Mouse (Mus musculus): ENCODE data around the gene Mrfap1.

Gene Mrfap1

GRCm38 (mm10) chr5:36786052-36786451 is 10.5 kb downstream of the Mrfap1 start:
- no peak for DNase-seq (ENCODE audit: low read depth, low spot score)

GRCm38 (mm10) chr5:36779512-36779911 is 17.1 kb downstream of the Mrfap1 start:
- no peak for DNase-seq (ENCODE audit: low read depth, low spot score)

GRCm38 (mm10) chr5:36778901-36779300 is 17.7 kb downstream of the Mrfap1 start:
- peak; percentile 74 for DNase-seq (ENCODE audit: low read depth, low spot score)

- peak; percentile 76 for DNase-seq (ENCODE audit: low read depth, low spot score)
Observed at GRCm38 (mm10) chr5:36777186-36777585, 19.4 kb downstream of the Mrfap1 start.

DNA sequence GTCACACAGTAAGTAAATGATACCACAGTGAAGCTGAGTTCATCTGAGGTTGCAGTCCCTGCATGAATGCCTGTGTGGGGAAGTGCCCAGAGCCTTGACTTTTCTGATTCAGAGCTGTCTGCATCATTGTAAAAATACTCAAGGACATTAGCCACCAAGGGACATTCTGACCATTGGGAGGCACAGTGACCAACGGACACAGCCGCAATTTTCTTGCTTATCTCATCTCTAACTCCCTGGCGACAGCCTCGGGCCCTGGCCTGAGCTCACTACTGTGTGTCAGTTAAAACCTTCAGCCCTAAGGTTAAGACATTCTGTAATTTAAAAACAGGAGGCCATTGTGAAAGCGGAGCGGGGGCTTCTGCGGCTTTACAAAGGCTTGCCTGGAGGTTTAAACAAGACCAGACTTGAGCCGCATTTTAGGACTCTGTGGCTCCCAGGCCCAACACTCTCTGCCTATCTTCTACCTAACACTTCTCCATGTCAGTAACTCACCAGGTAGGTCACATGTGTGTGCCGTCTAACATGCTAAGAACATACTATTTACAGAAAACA is 20.5 kb downstream of the Mrfap1 start:
- DNase-seq (ENCODE audit: low read depth, low spot score) = no peak

DNA sequence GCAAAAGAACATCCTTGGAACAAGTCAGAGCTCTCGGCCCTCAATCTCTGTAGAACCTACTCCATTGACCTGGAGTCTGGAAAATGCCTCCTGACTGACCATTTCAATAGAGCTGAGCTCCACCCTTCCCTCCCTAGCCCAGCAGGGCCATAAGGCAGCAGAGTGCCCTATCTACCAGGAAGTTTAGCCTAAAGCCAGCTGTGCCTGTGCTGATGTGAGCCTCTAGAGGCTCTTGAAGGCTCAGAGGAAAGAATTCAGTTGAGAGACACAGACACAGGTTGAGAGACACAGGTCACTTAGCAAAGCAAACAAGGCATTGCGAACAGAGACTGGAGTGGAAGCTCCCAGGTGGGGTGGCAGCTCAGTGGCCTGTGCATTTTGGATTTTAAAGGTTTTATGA is 21.3 kb downstream of the Mrfap1 start:
- no peak for DNase-seq (ENCODE audit: low read depth, low spot score)

GRCm38 (mm10) chr5:36772586-36772985 is 24.0 kb downstream of the Mrfap1 start:
- peak; percentile 26 for DNase-seq (ENCODE audit: low read depth, low spot score)

GRCm38 (mm10) chr5:36769603-36770002 is 27.0 kb downstream of the Mrfap1 start:
- DNase-seq (ENCODE audit: low read depth, low spot score) = no peak

GRCm38 (mm10) chr5:36766958-36767703 is 29.4 kb downstream of the Mrfap1 start:
- no peak for DNase-seq (ENCODE audit: low read depth, low spot score)

- no peak for DNase-seq (ENCODE audit: low read depth, low spot score)
Observed at GRCm38 (mm10) chr5:36759848-36760247, 36.7 kb downstream of the Mrfap1 start.

GRCm38 (mm10) chr5:36757033-36757432 is 39.5 kb downstream of the Mrfap1 start:
- peak; percentile 84 for DNase-seq (ENCODE audit: low read depth, low spot score)

DNA sequence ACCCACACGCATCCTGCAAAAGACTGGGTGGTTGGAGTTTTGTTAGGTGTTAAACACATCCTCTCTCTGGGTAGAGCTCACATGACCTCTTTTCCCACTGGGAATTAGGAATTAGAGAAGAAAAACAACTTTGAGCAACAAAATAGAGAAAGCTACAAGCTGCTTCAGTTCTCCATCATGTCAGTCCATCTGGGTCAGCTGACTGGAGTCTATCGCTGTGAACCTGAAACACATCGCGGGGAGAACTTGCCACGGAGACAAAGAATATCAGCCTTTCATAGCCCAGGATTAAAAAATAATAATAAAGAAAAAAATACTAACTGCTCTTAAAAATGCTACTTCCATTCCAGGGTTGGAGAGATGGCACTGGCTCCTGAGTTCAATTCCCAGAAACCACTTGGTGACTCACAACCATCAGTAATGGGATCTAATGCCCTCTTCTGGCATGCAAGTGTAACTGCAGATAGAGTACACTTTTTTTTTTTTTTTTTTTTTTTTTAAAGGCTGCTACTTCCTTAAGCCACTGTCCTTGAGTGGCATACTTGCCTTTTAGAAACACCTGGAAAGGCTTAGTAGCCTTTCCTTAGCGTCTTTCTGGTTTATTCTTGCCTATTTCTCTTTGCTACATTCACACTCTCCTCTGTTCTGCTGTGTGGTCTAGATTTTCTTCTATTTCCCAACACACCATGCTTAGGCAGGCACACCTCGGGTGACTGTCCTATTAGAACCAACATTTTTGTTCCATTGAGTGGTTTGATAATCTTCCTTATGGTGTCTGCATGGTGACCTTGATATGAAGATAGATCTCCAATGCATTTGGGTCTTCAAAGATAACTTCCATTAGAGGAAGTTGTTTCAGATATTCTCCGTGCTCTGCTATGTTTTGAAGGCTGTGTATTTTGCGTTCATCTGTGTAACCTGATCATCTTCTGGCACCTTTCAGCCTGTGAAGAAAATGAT is 46.2 kb downstream of the Mrfap1 start:
- DNase-seq (ENCODE audit: low read depth, low spot score) = peak; percentile 66

- DNase-seq (ENCODE audit: low read depth, low spot score) = peak; percentile 95
Observed at GRCm38 (mm10) chr5:36748536-36749061, 48.0 kb downstream of the Mrfap1 start, which contains the start of gene Bloc1s4. Bloc1s4 (minus strand) TSS chr5:36748650.

DNA sequence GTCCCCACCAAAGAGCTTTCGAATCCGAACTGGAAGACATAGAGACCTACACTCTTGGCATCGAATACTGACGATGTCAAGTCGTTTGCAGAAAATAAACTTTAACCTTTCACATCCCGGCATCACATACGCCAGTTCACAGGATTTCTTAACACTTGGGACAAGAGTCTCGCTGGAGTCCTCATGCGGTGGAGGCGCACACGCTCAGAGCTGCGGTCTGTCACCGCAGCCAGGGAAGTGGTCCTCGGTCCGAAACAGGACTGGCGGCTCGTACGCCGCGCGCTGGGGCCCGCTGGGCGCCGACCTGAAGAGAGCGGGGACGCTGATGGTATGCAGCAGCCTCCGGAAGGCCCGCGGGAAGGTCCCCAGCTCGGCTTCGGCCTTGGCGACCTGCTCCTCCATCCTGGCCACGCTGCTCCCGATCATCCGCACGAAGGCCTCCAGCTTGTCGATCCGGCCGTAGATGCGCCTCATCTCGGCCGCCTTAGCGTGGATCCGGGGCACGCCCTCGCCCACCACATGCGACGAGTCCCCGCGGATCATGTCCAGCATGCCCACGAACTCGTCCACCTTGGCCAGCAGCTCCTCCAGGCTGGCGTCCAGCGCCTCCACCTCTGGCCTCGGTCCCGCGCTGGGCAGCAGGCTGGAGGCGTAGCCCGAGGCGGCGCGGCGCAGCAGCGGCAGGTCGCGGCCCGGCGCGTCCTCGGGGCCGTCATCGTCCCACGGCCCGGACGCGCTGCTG is 48.6 kb downstream of the Mrfap1 start:
- peak; percentile 38 for DNase-seq (ENCODE audit: low read depth, low spot score)

DNA sequence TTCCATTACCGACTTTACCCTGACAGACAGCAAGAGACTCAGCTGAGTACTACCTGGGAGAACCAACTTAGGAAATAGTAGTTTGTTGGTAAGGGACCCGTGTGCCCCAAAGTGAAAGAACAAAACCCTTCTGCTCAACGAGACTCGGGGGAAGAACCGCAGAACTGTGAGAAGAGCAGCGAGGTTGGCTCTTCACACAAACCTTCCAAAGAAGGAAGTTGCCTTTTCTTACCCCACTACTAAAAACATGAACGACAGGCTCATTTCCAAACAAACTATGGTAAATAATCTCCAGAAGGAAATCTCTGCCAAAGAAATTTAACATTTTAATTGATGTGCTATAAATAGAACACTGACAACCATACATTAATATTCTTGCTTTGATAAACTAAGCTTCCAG is 49.5 kb downstream of the Mrfap1 start:
- DNase-seq (ENCODE audit: low read depth, low spot score) = no peak

All from R1 (cell line).